Mouse (Mus musculus) ES-Bruce4 (cell line): Measurements from ENCODE around the gene Asap3.

Experiments used
- CTCF ChIP-seq: IDR thresholded peaks from one replicate; pipeline ENCODE4 v1.8.1; 2011; ENCODE audit warnings: low read depth, low read length
- POLR2A ChIP-seq: IDR thresholded peaks from one replicate; pipeline ENCODE4 v1.8.1; 2011; ENCODE audit warnings: low read length; ENCODE audit not compliant: insufficient read depth

DNA sequence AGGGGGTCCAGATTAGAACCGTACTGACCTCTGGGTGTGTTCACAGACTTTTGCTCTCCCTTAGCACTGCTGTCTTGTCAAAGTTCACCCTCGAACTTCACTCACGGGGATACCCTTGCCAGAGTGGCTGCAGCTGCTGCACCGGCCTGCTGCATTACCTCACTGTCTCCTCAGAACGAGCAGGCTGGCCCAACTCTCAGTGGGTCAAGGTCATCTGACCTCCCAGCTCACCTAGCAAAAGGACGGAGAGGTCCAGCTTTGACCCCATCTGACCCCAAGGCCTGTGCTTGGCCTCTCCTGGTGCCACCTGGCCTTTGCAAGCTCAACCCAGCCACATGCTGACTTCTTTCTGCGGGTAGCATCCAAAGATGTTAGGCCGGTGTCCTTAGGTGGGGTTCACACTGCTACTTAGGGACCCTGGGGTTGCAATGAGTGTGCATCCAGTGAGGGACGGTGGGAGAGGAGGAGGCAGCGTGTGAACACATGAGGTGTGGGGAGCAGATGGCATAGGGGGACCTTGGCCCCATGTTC is 30.1 kb upstream of the Asap3 start:
- TF ChIP-seq CTCF: no peak
- TF ChIP-seq POLR2A: no peak
